Mouse (Mus musculus): ENCODE results near the gene Skp2. TPM values are rescaled to one million over a fixed set of nuclear protein-coding genes. Genes with fewer than 3 reads are reported as not detected.
A peak's percentile ranks its signal among the peaks of the same experiment; 100 is the strongest.

Skp2 gene
- polyA plus RNA-seq, 1 experiment: 0.09 TPM

DNA sequence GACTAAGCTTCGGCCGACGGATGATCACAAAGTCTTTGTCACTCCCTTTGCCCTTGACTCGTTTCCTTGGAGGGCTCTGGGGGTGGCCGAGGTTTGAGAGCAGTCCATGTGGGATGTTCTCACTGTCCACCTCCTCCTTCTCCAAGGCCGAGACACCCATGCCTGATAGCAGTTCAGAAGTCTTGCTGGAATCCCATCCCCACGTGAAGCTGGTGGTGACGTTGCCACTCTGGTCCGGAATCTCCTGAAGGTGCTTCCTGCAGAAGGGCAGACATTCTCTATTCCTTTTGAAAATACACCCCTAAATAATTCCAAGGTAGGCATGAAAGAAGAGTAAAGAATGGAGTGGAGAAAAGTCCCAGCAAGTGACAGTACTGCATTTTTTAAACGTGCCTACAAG lies 15.8 kb downstream of the Skp2 start:
- Histone ChIP-seq H3K36me3 (ENCODE audit: control insufficient read depth) (peaks cover 54% of the 10 kb centered on the region), H3K27me3 (ENCODE audit: control insufficient read depth) (no peaks in the 10 kb centered on the region), H3K4me3 (replicated peaks) (peak overlapping the region; percentile 90), H3K4me1 (ENCODE audit: control insufficient read depth) (peaks cover 41% of the 10 kb centered on the region), H3K9me3 (ENCODE audit: control insufficient read depth, low read length) (no peaks in the 10 kb centered on the region)
- TF ChIP-seq GATA1 (IDR thresholded peaks at IDR 0.05; ENCODE audit: low read length): no peak
- TF ChIP-seq TAL1 (IDR thresholded peaks at IDR 0.05; ENCODE audit: low read length): no peak

DNA sequence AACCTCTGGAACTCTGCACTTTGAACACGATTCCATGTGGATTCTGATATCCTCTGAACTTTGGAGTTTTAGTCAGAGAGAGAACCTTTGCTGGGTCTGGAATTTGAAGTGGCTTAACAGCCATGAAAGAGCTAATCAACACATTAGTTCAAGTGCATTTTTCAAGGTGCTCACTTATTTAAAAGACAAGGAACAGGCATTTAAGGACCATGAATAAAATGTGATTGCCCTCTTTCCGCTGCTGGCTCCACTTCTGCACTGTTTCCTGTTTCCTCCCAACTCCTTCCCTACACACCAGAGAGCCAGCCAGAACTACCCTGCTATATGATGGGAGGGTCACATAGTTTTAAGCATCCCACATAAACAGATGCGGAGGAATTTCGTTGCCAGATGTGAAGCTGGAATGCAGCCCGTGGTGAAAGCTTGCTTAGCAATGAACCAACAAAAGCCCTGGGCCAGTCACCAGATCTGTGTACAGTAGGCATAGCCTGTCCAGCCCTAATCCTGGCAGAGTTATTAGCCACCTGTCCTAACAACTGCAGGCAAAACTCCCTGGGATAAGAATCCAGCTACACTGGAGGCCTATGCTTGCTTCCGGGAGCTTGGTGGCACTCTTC lies 20.2 kb downstream of the Skp2 start:
- Histone ChIP-seq H3K4me1 (ENCODE audit: control insufficient read depth) (peaks cover 36% of the 10 kb centered on the region), H3K36me3 (ENCODE audit: control insufficient read depth) (peaks cover 91% of the 10 kb centered on the region), H3K4me3 (replicated peaks) (no peak overlapping the region), H3K27me3 (ENCODE audit: control insufficient read depth) (no peaks in the 10 kb centered on the region), H3K9me3 (ENCODE audit: control insufficient read depth, low read length) (no peaks in the 10 kb centered on the region)
- no peak for TF ChIP-seq GATA1 (IDR thresholded peaks at IDR 0.05; ENCODE audit: low read length)
- TF ChIP-seq TAL1 (IDR thresholded peaks at IDR 0.05; ENCODE audit: low read length): no peak

DNA sequence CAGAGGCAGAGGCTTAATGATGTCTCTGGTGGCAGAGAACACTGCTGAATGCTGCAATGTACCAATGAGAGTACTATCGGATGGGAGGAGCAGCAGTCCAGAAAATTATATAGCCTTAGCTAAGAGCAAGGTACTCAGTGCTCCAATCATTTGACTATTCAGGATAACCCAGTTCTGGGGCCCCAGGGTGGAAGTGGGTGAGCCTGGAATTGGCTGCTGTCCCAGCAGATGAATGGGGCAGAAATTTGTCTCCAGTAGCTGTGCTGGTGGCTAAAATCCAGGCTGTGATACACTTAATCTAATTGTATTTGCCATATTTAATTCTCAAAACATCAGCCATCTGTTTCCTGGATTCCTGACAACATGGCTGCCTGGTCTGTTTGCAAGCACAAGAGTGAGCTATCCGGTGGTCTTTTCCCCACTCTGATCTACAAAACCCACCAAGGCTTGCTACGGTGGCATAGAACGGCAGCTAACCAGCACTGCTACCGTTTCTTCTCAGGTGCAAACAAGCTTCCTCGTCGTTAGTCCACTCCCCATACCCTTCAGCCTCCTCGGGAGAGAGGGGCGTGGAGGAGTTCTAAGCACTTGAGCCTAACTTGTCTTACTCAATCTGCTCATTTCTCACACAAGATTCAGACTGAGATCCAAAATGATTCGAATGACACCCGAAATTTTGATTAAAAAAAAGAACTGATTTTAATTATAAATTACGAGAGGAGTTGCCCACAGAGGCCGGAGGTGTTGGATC lies 22.4 kb downstream of the Skp2 start:
- Histone ChIP-seq H3K36me3 (ENCODE audit: control insufficient read depth) (peaks cover 96% of the 10 kb centered on the region), H3K9me3 (ENCODE audit: control insufficient read depth, low read length) (no peaks in the 10 kb centered on the region), H3K4me1 (ENCODE audit: control insufficient read depth) (peaks cover 18% of the 10 kb centered on the region), H3K27me3 (ENCODE audit: control insufficient read depth) (no peaks in the 10 kb centered on the region), H3K4me3 (replicated peaks) (no peak overlapping the region)
- no peak for TF ChIP-seq TAL1 (IDR thresholded peaks at IDR 0.05; ENCODE audit: low read length)
- TF ChIP-seq GATA1 (IDR thresholded peaks at IDR 0.05; ENCODE audit: low read length): no peak

DNA sequence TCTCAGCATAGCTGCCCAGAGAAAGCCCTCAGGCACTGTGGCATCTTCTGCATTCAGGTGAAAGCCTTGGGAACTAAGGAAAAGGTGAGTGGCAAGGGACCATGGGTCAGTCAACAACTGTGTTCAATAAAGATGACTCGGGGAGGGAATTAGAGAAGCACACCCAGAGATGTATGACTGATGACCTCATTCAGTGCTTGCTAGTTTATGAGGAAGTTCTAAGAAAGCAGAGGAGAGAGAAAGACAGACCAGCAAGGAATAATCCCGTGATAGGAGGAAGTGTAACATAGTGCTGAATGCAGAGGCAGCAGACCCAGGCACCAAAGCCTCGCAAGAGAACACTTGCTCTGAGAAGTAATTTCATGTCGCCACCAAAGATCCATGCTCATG lies 23.7 kb downstream of the Skp2 start:
- Histone ChIP-seq H3K4me3 (replicated peaks) (no peak overlapping the region), H3K9me3 (ENCODE audit: control insufficient read depth, low read length) (no peaks in the 10 kb centered on the region), H3K27me3 (ENCODE audit: control insufficient read depth) (no peaks in the 10 kb centered on the region), H3K36me3 (ENCODE audit: control insufficient read depth) (peaks cover 96% of the 10 kb centered on the region), H3K4me1 (ENCODE audit: control insufficient read depth) (peaks cover 18% of the 10 kb centered on the region)
- TF ChIP-seq GATA1 (IDR thresholded peaks at IDR 0.05; ENCODE audit: low read length) (no peak), TAL1 (IDR thresholded peaks at IDR 0.05; ENCODE audit: low read length) (no peak)

DNA sequence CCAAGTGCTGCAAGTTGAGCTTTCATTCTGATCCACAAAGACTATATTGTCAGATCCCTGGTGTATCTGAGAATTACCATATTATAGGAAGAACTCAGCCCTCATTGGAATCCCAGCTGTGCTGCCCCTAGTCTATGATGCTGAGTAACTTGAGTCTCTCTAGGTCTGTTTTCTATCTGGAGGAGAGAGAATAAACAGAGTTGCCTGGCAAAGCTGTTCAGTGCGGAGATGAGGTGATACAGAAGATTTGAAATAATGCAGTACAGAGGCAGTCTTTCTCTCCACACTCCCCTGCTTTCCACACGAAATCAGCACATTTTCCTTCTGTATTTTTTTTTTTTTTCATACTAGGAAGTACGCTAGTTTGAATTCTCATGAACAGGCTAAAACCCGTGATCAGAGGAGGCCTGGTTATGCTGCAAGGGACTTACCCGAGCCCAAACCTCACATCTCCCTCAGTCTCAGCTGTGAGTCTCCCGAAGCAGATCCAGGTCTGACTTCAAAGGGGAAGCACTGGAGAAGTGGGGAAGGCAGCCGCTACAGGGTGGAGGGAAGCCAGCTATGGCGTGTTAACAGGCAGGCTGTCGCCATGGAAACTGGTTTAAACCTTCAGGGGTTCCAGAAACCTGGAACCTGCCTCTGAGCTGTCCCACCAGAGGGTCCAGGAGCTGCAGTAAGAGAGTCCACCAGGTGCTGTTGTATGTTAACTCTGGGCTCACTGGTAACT lies 24.3 kb downstream of the Skp2 start:
- TF ChIP-seq TAL1 (IDR thresholded peaks at IDR 0.05; ENCODE audit: low read length) (no peak), GATA1 (IDR thresholded peaks at IDR 0.05; ENCODE audit: low read length) (no peak)
- Histone ChIP-seq H3K27me3 (ENCODE audit: control insufficient read depth) (no peaks in the 10 kb centered on the region), H3K4me3 (replicated peaks) (no peak overlapping the region), H3K36me3 (ENCODE audit: control insufficient read depth) (peaks cover 96% of the 10 kb centered on the region), H3K9me3 (ENCODE audit: control insufficient read depth, low read length) (no peaks in the 10 kb centered on the region), H3K4me1 (ENCODE audit: control insufficient read depth) (peaks cover 15% of the 10 kb centered on the region)

DNA sequence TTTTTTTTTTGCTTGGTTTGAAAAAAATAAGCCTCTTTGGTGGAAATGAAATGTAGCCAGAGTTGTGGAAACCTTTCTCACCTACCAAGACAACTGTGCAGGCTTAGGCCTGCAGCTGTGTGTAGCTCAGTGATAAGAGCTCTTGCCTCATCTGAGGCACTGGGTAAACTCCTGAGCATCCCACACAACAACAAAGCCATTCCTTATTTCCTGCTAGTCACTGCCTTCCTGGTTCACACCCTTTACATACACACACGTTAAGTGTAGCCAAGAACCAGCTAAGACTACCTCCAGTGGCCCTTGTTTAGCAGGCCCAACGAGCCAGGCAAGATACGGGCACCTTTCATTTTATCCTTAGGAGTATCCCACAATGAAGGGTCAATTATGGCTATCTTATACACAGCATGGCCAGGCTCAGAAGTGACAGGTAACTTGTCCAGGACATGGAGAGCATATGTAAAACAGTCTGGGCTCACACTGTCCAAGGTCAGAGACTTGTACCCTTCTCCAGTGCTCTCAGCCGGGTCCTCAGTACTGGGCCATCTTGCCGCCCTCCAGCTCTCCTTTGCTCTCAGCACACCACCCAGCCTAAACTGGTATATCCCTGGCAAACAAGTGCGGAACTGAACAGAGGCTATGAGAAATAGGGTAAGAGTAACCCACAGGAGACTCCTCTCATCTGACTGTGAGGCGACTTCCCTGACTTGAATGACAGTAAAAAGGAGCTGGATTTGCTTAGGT lies 28.0 kb downstream of the Skp2 start:
- no peaks in the 10 kb centered on the region for H3K27me3 ChIP-seq (ENCODE audit: control insufficient read depth)
- H3K4me1 ChIP-seq (ENCODE audit: control insufficient read depth): peaks cover 6% of the 10 kb centered on the region
- H3K9me3 ChIP-seq (ENCODE audit: control insufficient read depth, low read length): no peaks in the 10 kb centered on the region
- H3K36me3 ChIP-seq (ENCODE audit: control insufficient read depth): peaks cover 96% of the 10 kb centered on the region
- no peak for TF ChIP-seq TAL1 (IDR thresholded peaks at IDR 0.05; ENCODE audit: low read length)
- H3K4me3 ChIP-seq (replicated peaks): no peak overlapping the region

DNA sequence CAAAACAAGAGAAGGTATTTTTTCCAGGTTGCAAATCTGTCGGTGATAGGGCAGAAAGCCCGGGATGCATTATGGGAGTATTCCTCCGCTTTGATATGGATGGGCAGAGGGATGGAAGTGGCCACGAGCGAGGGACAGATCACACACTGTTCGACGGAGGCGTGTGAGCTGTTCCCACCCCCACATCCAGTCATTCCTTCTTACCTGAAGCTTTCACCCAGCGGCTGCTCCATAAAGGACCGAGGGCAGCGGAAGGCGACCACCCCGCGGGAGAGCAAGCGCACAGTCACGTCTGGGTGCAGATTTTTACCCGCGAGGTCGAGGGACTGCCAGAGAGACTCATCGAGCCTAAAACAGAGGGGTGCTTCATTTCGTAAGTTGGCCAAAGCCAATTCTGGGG lies 30.4 kb downstream of the Skp2 start:
- H3K36me3 ChIP-seq (ENCODE audit: control insufficient read depth): peaks cover 98% of the 10 kb centered on the region
- no peaks in the 10 kb centered on the region for H3K27me3 ChIP-seq (ENCODE audit: control insufficient read depth)
- TF ChIP-seq GATA1 (IDR thresholded peaks at IDR 0.05; ENCODE audit: low read length) (no peak), TAL1 (IDR thresholded peaks at IDR 0.05; ENCODE audit: low read length) (no peak)
- H3K9me3 ChIP-seq (ENCODE audit: control insufficient read depth, low read length): no peaks in the 10 kb centered on the region
- H3K4me3 ChIP-seq (replicated peaks): no peak overlapping the region
- H3K4me1 ChIP-seq (ENCODE audit: control insufficient read depth): peaks cover 6% of the 10 kb centered on the region

DNA sequence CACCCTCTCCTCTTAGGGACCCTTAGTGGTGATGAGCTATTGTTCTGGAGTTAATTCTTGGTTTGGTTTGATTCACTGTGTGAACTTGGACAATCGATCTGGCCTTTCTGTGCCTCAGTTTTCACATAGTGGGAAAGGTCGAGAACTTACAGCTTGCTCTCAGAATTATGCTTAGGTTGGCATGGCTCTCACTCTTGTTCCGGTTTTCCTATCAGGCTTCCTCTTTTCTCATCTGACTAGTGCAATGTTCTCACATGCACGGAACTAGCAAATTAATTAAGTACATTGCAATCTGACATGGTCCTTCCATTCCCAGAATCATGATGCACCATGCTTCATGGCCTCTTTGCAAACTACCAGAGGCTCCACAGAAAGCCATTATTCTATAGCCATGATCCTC lies 32.2 kb downstream of the Skp2 start:
- TF ChIP-seq GATA1 (IDR thresholded peaks at IDR 0.05; ENCODE audit: low read length): no peak
- TF ChIP-seq TAL1 (IDR thresholded peaks at IDR 0.05; ENCODE audit: low read length): no peak
- H3K27me3 ChIP-seq (ENCODE audit: control insufficient read depth): no peaks in the 10 kb centered on the region
- H3K36me3 ChIP-seq (ENCODE audit: control insufficient read depth): peaks cover 99% of the 10 kb centered on the region
- H3K9me3 ChIP-seq (ENCODE audit: control insufficient read depth, low read length): no peaks in the 10 kb centered on the region
- no peak overlapping the region for H3K4me3 ChIP-seq (replicated peaks)
- peaks cover 9% of the 10 kb centered on the region for H3K4me1 ChIP-seq (ENCODE audit: control insufficient read depth)

DNA sequence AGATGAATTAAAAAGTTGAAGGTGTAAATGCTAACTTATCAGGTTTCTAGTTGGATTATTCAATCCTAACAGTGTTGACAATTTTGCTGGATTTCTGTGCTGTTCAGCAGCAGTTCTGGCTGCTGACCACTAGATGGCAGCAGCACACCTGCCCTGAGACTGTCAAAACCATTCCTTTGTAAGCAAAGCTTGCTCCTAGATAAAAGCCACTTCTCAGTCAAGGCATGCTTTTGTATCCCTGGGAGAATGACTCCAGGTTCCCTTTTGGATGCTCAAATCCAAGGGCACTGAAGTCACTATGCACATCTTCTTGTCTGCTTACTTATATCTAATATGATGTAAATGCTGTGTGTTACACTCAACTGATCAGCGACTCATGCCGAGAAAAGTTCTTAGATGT lies 35.1 kb downstream of the Skp2 start:
- Histone ChIP-seq H3K4me1 (ENCODE audit: control insufficient read depth) (peaks cover 2% of the 10 kb centered on the region; the same call in 1 of the 2 replicates), H3K9me3 (ENCODE audit: control insufficient read depth, low read length) (no peaks in the 10 kb centered on the region), H3K27me3 (ENCODE audit: control insufficient read depth) (no peaks in the 10 kb centered on the region), H3K36me3 (ENCODE audit: control insufficient read depth) (peaks cover 100% of the 10 kb centered on the region), H3K4me3 (replicated peaks) (no peak overlapping the region)
- TF ChIP-seq GATA1 (IDR thresholded peaks at IDR 0.05; ENCODE audit: low read length): no peak
- TF ChIP-seq TAL1 (IDR thresholded peaks at IDR 0.05; ENCODE audit: low read length): no peak
